Mouse (Mus musculus) induced T-regulatory cell, adult 2 months (primary cell): Measurements from ENCODE around the gene Casp7.

Experiments
- DNase-seq: peaks from one replicate; pipeline ENCODE4 v3.0.0-alpha.2; 2012; ENCODE audit warnings: low read depth

Casp7 gene

DNA sequence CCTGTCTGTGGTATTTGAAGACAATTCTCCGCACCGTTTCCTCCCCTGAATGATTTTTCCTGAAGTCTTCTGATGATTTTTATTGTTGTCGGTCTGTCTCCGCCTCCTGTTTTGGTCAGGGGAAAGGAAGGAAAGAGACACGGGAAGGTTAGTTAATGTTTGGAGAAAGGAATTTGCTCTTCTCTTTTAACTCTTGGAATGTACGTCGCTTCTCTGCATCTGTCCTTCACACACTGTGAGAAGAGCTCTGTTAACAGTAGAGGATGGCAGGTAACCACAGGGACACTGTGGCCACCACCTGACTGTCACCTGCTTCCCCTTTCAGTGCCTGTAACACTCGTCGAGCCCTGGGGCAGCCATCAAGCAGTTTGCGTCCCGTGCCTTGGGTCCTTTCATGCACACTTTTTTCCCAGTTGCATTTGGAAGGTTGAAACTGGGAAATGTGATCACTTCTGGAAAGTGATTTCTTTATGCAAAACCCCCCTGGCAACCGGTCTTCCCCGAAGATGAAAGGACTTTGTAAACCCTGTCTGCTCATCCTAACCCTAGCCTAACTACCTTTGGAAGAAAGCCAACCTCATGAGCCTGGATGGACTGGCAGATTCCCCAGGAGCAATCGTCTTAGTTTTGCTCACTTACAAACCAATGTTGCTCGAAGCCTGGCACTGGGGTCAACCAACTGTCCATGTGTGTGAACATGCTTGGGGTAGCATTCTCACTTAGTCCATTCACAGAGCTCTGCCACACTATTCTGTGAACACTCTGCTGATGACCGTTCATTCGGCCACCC, 27.9 kb downstream of the Casp7 start:
- DNase-seq, result no peak

GRCm38 (mm10) chr19:56425492-56425891, 28.6 kb downstream of the Casp7 start:
- no peak for DNase-seq

- DNase-seq, result no peak
These were observed 33.4 kb downstream of the Casp7 start for GRCm38 (mm10) chr19:56430369-56430768.

GRCm38 (mm10) chr19:56432706-56433105, 35.8 kb downstream of the Casp7 start:
- DNase-seq, result no peak

GRCm38 (mm10) chr19:56433581-56433980, 36.7 kb downstream of the Casp7 start:
- DNase-seq, result no peak

- no peak for DNase-seq
These were observed 39.5 kb downstream of the Casp7 start for GRCm38 (mm10) chr19:56436380-56436779.

DNA sequence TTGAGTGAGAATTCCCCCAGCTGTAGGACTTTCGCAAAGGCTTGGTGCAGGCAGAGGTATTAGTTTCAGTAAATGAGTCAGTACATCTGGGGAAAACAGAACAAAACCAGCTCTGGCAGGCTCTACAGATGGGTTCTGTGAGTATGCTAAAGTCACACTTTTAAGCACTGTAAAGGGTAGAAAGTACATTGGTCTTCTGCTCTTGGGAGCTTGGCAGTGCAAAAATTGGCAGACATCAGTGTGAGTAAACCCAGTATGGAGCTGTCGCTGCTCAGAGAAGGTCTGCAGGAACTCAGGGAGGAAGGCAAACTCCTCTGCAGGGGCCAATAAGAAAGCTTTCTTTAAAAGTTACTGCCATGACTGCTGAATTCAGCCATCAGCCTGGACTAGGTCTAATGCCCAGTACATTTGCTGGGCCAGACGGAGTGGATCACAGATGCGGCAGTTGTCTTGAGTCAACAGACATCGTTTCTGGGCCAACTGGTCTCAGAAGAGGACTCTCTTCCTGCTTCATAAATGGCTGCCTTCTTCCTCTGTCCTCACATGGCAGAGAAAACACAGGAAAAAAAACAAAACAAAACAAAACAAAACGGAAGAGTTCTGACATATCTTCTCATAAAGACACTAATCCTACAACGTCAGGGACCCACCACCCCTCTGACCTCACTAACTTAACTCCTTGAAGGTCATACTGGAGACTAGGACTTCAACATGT, 41.6 kb downstream of the Casp7 start:
- DNase-seq, result no peak

- DNase-seq, result no peak
These were observed 42.1 kb downstream of the Casp7 start for GRCm38 (mm10) chr19:56439072-56439434.

GRCm38 (mm10) chr19:56443445-56443844, 46.5 kb downstream of the Casp7 start:
- no peak for DNase-seq

- no peak for DNase-seq
These were observed 51.9 kb downstream of the Casp7 start for GRCm38 (mm10) chr19:56448784-56449183.

DNA sequence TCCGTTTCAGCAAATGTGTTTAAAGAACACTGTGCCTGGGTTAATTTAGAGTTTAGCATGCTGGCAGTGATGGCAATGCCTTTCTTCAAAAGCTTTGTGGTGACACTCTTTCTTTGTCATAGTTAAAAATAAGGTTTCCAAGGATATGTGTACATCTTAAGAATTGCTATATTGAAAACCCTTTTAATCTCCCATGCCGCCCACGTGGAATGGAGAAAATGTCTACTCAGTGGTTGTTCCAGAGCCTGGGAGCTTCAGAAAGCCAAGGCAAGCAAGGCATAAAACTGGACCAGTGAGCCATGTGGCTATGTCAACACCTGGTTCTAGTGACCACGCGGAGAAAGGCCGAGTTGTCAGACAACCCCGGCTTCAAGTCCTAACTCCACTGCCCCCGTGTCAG, 52.6 kb downstream of the Casp7 start:
- DNase-seq, result no peak

DNA sequence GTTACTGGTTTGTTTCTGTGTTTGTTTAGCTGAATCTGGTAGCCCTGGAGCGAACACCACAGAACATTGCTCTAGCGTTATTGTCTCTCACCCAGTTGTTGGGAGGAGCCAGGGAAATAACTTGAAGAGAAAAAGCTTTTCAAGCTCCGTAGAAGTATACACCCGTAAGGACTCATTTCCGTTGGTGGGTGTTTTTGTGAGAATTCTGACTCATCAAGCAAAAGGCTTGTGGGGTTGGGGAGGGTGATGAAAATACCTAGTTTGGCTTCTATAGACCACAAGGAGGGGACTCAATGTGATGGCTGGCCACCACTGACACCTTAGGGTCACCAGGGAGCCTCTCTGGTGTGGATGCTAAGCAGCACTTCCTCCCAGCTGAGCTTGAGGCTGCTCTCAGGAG, 54.0 kb downstream of the Casp7 start:
- DNase-seq, result peak; percentile 75

DNA sequence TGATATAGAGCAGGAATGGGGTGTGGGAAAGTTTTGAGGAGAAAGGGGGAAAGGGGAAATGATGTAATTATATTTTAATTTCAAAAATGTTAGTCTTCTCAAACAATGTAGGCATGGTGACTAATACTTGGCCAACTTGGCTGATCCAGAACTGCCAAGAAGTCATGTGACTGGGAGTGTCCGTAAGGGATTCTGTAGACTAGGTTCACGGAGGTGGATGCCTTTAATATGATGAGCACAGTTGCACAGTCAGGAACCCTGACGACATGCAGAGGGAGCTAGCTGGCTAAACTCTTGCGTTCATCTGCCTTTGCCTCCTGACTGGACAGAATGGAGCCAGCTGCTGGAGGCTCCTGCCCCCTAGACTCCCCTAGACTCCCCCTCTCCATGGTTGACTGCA, 54.9 kb downstream of the Casp7 start:
- DNase-seq, result no peak

DNA sequence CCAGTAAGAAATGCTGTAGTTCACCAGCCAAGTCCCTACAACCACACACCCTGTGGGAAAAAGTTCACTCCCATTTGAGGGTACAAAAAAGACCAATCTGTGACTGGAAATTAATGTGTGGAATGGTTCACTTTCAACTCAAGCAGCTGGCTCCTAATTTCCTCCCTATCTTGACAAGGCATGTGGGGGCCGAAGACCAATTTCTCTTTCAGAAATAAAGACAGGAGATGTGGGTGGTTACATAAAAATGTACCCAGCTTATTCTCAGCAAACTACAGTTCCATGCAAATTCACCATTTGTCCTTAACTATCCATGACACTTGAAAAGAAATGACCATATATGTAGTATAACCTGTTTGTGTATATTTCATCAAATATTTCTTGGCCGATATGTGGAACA, 55.5 kb downstream of the Casp7 start:
- no peak for DNase-seq

GRCm38 (mm10) chr19:56454862-56455261, 57.9 kb downstream of the Casp7 start:
- DNase-seq, result no peak

- no peak for DNase-seq
These were observed 58.4 kb downstream of the Casp7 start for GRCm38 (mm10) chr19:56455369-56455768.

GRCm38 (mm10) chr19:56457569-56457968, 60.6 kb downstream of the Casp7 start:
- DNase-seq, result no peak

GRCm38 (mm10) chr19:56459154-56460050, 62.5 kb downstream of the Casp7 start:
- DNase-seq, result no peak

- no peak for DNase-seq
These were observed 63.3 kb downstream of the Casp7 start for GRCm38 (mm10) chr19:56460241-56460640.

GRCm38 (mm10) chr19:56461522-56462101, 64.7 kb downstream of the Casp7 start, which contains the start of gene Plekhs1:
Gene Plekhs1, plus strand, starts transcription at chr19:56461640.
- DNase-seq, result no peak

- DNase-seq, result no peak
These were observed 65.9 kb downstream of the Casp7 start for GRCm38 (mm10) chr19:56462786-56463185.

DNA sequence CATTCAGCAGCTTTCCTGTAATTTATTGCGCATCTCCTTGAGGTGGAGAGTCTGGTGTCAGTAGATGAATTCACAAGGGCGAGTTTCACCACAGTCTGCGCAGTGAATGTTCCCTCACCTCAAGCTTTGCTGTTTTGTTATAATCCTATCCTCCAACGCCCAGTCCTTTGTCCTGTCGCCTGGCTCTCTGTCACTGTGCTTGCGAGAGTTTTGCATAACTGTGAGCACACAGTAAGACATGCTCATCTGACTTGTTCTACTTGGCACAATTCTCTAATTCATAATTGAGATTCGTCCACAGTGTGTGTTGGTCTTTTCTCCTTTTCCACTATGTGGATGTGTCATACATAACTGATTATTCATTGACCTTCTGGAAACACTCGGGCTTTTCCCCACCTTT, 69.6 kb downstream of the Casp7 start:
- no peak for DNase-seq
